Mouse (Mus musculus): ENCODE data around the gene Zfand3.

Gene Zfand3

DNA sequence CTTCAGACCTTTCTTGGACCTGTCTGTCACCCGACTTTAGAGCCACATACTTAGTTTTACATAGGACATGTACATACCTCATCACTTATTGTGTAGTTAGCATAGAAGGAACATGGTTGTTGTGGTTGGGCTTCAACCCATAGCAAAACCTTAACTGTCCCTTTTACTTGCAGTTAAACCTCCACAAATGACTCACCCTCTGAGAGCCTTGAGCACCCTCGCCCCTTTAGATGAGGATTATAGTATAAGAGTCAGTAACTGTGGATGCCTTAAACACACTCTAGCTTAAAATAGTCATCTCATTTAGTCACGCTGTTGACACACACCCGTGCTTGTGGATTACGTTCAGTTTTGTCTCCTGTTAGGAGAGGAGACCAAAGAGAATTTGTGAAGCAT is 47.8 kb downstream of the Zfand3 start:
- DNase-seq (ENCODE audit: low spot score in 2 of 2) = no peak

- no peak for DNase-seq (ENCODE audit: low spot score in 2 of 2)
Measured at GRCm38 (mm10) chr17:30053463-30053862, 48.9 kb downstream of the Zfand3 start.

DNA sequence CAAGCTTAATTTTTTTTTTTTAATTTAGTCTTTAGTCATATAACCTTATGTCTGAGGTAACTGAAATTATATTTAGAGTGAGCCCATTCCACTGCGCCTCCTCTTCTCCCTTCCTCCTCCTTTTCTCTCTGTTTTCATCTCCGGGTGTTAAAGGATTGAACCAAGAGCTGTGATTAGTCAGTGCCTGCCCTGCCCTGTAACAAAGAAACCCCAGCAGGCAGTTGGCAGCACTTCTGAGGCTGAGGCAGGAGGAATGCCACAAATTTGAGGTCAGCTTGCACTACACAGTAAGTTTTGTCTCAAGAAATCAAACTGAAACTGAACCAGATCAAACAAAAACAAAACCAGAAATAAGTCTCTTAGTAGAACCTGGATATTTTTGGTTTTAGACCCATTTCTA is 49.3 kb downstream of the Zfand3 start:
- DNase-seq (ENCODE audit: low spot score in 2 of 2) = no peak

GRCm38 (mm10) chr17:30056226-30056625 is 51.7 kb downstream of the Zfand3 start:
- peak in 1 of 2 experiments; percentile 24 for DNase-seq (ENCODE audit: low spot score in 2 of 2)

GRCm38 (mm10) chr17:30058594-30058993 is 54.1 kb downstream of the Zfand3 start:
- DNase-seq (ENCODE audit: low spot score in 2 of 2) = no peak

DNA sequence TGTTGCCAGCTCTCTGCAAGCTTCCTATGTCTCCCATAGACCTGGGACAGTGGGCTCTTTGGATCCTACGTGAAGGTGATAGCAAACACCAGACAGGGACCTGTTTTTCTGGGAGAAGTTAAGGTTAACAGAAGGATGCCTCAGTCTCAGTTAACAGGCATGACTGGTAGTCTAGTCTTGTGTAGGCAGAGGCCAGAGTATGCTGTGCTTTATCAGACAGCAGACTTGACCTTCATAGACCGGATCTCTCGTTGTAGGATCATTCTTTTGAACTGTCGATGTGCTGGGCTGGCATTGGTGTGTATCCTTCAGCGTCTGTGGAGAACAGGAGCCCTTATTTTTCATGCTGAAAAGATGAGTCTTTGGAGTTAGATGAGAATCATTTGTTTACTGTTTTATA is 54.5 kb downstream of the Zfand3 start:
- DNase-seq (ENCODE audit: low spot score in 2 of 2) = no peak

GRCm38 (mm10) chr17:30061100-30061837 is 56.7 kb downstream of the Zfand3 start:
- DNase-seq (ENCODE audit: low spot score in 2 of 2) = no peak

DNA sequence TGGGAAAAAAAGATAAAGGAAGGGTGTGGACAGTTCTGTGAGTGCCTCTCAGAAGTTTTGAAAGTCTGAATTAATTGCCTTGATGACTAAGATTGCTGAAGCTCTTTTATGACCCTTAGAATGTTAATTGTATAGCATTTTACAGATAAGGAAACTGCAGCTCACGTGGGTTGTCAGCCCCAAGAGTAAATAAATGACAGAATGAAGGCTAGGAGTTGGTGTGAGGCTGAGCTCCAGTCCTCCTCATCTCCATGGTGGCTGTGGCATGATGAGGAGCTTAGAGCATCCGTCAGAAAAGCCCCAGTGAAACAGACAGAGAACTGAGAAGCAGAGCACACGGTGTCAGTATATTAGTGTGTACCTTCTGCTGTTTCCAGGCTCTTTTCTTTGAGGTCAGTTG is 59.3 kb downstream of the Zfand3 start:
- DNase-seq (ENCODE audit: low spot score in 2 of 2) = no peak

GRCm38 (mm10) chr17:30064746-30065145 is 60.2 kb downstream of the Zfand3 start:
- DNase-seq (ENCODE audit: low spot score in 2 of 2) = no peak

- DNase-seq (ENCODE audit: low spot score in 2 of 2) = no peak
Measured at GRCm38 (mm10) chr17:30069776-30070175, 65.2 kb downstream of the Zfand3 start.

DNA sequence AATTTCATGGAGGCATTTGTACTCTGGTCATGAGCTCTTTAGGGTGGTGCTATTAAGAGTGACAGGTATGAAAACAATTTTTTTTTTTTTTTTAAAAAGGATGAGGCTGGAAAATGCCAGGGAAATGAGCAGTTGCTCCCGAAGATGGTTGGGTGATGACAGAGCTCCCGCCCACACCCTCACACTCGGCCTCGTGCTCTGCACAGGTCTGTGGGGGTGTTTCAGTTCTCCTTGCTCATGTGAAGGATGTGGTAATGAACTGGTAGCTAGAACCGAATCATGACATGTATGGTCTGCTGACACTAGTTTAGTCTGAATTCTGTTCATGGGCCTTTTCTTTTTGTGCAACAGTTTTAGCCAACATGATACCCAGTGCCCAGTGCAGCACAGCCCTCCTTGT is 66.1 kb downstream of the Zfand3 start:
- DNase-seq (ENCODE audit: low spot score in 2 of 2) = no peak

DNA sequence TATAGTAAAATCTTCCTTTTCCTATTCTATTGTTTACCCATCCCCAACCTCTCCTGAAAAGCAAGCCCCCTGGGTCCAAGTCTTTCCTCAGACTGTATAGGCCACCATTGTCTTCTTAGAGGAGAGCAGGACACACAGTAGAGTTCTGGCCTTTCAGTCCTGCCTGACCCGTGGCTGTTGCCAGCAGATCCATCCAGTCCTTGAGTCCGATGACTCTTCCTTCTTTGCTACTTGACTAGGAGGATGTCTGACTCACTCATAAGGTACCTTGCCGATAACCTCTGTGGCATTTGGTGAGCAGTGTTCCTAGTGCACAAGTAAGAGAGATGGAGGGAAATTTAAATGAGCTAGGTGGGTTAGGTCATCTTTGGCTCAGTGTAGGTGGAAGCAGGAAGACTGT is 68.1 kb downstream of the Zfand3 start:
- no peak for DNase-seq (ENCODE audit: low spot score in 2 of 2)

GRCm38 (mm10) chr17:30075896-30076295 is 71.4 kb downstream of the Zfand3 start:
- DNase-seq (ENCODE audit: low spot score in 2 of 2) = no peak

- DNase-seq (ENCODE audit: low spot score in 2 of 2) = no peak
Measured at GRCm38 (mm10) chr17:30084007-30084406, 79.5 kb downstream of the Zfand3 start.

GRCm38 (mm10) chr17:30086695-30087094 is 82.2 kb downstream of the Zfand3 start:
- DNase-seq (ENCODE audit: low spot score in 2 of 2) = no peak

GRCm38 (mm10) chr17:30088431-30088830 is 83.9 kb downstream of the Zfand3 start:
- no peak for DNase-seq (ENCODE audit: low spot score in 2 of 2)

- no peak for DNase-seq (ENCODE audit: low spot score in 2 of 2)
Measured at GRCm38 (mm10) chr17:30090416-30090815, 85.9 kb downstream of the Zfand3 start.

GRCm38 (mm10) chr17:30093148-30093749 is 88.7 kb downstream of the Zfand3 start:
- DNase-seq (ENCODE audit: low spot score in 2 of 2) = no peak

DNA sequence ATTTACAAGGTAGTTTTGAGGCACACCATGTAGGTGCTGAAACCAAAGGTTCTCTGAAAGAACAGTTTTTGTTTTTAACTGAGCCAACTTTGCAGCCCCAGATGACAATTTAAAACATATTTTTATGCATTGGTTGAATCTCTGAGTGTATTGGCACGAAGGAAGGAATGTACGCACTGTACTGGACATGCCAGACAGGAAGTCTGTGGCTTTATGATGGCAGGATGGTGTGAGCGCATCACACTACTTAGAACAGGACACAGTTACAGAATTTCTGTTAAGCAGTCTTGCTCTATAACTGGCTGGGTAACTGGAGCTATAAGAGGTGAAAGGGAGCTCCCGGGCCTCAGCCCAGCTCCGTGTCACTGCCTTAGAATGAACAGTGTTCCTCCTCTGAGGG is 92.6 kb downstream of the Zfand3 start:
- no peak for DNase-seq (ENCODE audit: low spot score in 2 of 2)

DNA sequence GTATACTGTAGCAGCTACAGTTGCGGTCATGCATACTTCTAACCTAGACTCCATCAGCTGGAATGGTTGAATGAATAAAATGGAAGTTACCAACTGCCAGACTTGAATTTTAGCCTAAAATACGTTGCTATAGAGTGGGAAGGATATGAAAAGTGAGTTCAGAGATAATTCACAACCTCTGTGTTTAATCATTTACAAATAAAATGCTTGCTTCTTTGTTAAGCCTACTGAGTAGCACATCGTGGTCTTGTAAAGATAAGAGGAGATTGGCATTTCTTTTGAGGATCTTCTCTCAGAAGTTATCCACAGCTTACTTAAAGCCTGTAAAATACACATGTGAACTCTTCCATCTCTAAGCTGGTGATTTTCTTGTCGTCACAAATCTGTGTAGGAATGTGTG is 93.1 kb downstream of the Zfand3 start:
- no peak for DNase-seq (ENCODE audit: low spot score in 2 of 2)

DNA sequence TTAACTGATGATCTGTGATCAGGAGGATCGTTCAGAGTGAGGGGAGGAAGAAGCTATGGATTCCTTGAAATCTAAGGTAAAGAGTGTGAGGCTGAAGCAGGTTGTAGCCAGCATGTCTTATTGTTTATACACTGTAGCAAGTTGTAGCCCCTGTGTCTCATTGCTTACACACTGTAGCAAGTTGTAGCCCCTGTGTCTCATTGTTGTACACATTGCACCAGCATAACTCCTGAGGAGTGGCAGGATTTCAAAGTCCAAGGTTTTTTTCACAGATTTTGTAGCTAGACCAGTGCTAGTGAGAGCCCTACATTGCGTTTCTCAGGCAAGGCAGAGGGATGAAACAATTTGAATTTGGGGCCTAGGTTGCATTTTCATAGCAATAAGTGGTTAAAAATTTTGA is 95.1 kb downstream of the Zfand3 start:
- no peak for DNase-seq (ENCODE audit: low spot score in 2 of 2)

DNA sequence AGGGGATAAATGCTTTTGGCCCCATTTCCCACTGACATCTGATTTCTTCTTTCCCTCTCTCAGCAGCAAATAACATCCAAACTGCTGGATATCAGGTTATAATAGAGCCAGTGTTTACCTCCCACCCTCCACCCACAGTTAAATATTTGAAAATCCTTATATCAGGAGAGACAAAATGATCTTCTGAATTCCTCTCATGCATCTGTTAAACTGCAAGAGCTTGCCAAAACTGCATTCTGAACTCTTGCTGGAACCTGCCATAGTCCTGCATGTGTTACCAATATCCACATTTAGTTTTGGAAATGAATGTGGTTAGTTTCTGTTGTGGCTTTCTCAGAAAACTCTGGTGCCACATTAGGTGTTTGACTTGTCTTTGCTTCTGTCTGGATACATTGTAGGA is 97.3 kb downstream of the Zfand3 start:
- no peak for DNase-seq (ENCODE audit: low spot score in 2 of 2)

- no peak for DNase-seq (ENCODE audit: low spot score in 2 of 2)
Measured at GRCm38 (mm10) chr17:30103005-30103404, 98.5 kb downstream of the Zfand3 start.

Measured in urinary bladder, postnatal 36 days (tissue).